Mouse (Mus musculus): Measurements from ENCODE around the gene Pycard. TPM values are rescaled to one million over a fixed set of nuclear protein-coding genes. Genes with fewer than 3 reads are reported as not detected.

Gene Pycard
- polyA plus RNA-seq, 1 experiment: 50.8 TPM

Other genes with a start within 250 kb of the Pycard start
- 25.7 and 26.8 TPM in 2 replicates for gene Fbxl19, start 249.3 kb downstream of the Pycard start, polyA plus RNA-seq (2012; rRNA removed)
- gene Orai3, start 224.1 kb downstream of the Pycard start, polyA plus RNA-seq (2012; rRNA removed): 27.1 and 37.9 TPM in 2 replicates
- gene Setd1a, start 217.2 kb downstream of the Pycard start, polyA plus RNA-seq (2012; rRNA removed): 7.6 and 11.8 TPM in 2 replicates
- gene Gm49388, start 208.3 kb downstream of the Pycard start, polyA plus RNA-seq (2012; rRNA removed): not detected in 2 replicates
- 103 and 120 TPM in 2 replicates for gene Hsd3b7, start 193.3 kb downstream of the Pycard start, polyA plus RNA-seq (2012; rRNA removed)
- gene Stx4a, start 169.6 kb downstream of the Pycard start, polyA plus RNA-seq (2012; rRNA removed): 76.2 and 82.5 TPM in 2 replicates
- gene Stx1b, start 169.3 kb downstream of the Pycard start, polyA plus RNA-seq (2012; rRNA removed): 16.6 and 24.0 TPM in 2 replicates
- gene Zfp646, start 117.6 kb downstream of the Pycard start, polyA plus RNA-seq (2012; rRNA removed): 18.3 and 22.8 TPM in 2 replicates
- gene Zfp668, start 117.0 kb downstream of the Pycard start, polyA plus RNA-seq (2012; rRNA removed): 5.9 and 8.2 TPM in 2 replicates
- 1.9 and 2.6 TPM in 2 replicates for gene Prss53, start 102.9 kb downstream of the Pycard start, polyA plus RNA-seq (2012; rRNA removed)
- gene Gm21974, start 98.4 kb downstream of the Pycard start, polyA plus RNA-seq (2012; rRNA removed): not detected in 2 replicates
- 246 and 309 TPM in 2 replicates for gene Vkorc1, start 98.2 kb downstream of the Pycard start, polyA plus RNA-seq (2012; rRNA removed)
- gene Bckdk, start 89.8 kb downstream of the Pycard start, polyA plus RNA-seq (2012; rRNA removed): 118 and 137 TPM in 2 replicates
- gene Kat8, start 81.4 kb downstream of the Pycard start, polyA plus RNA-seq (2012; rRNA removed): 15.9 and 16.4 TPM in 2 replicates
- gene Prss8, start 63.8 kb downstream of the Pycard start, polyA plus RNA-seq (2012; rRNA removed): 80.4 and 83.4 TPM in 2 replicates
- 23.6 and 29.7 TPM in 2 replicates for gene Prss36, start 47.1 kb downstream of the Pycard start, polyA plus RNA-seq (2012; rRNA removed)
- 285 and 355 TPM in 2 replicates for gene Fus, start 26.4 kb downstream of the Pycard start, polyA plus RNA-seq (2012; rRNA removed)
- gene Trim72, start 10.1 kb upstream of the Pycard start, polyA plus RNA-seq (2012; rRNA removed): 1.2 and 1.6 TPM in 2 replicates
- 13.7 and 17.3 TPM in 2 replicates for gene Itgam, start 68.8 kb upstream of the Pycard start, polyA plus RNA-seq (2012; rRNA removed)
- not detected in 2 replicates for gene Gm49368, start 68.8 kb upstream of the Pycard start, polyA plus RNA-seq (2012; rRNA removed)
- gene Itgax, start 135.7 kb upstream of the Pycard start, polyA plus RNA-seq (2012; rRNA removed): 3.6 and 3.8 TPM in 2 replicates
- 0.22 and 0.41 TPM in 2 replicates for gene Itgad, start 160.5 kb upstream of the Pycard start, polyA plus RNA-seq (2012; rRNA removed)
- gene Cox6a2, start 212.5 kb upstream of the Pycard start, polyA plus RNA-seq (2012; rRNA removed): 0.42 and 2.5 TPM in 2 replicates
- 20.1 and 21.1 TPM in 2 replicates for gene Armc5, start 243.5 kb upstream of the Pycard start, polyA plus RNA-seq (2012; rRNA removed)
- gene 9130023H24Rik, start 244.2 kb upstream of the Pycard start, polyA plus RNA-seq (2012; rRNA removed): 4.2 and 4.5 TPM in 2 replicates

All from gonadal fat pad, adult 2 months (tissue).